Mouse (Mus musculus): ENCODE data around the gene Npvf.

GRCm38 (mm10) chr6:50662925-50663583, 8.8 kb upstream of the Npvf start:
- TF ChIP-seq CTCF (conservative IDR thresholded peaks at IDR 0.05; ENCODE audit: low read length) = no peak
- no peak for TF ChIP-seq NANOG (IDR thresholded peaks at IDR 0.05; ENCODE audit: borderline replicate concordance, low read length)

Measured in E14TG2a.4 (cell line).